Mouse (Mus musculus): ENCODE results near the gene Sstr3. TPM values are rescaled to one million over a fixed set of nuclear protein-coding genes. Genes with fewer than 3 reads are reported as not detected.

The Sstr3 gene
- polyA plus RNA-seq, 1 experiment from 2014 or later: 0.10 TPM

DNA sequence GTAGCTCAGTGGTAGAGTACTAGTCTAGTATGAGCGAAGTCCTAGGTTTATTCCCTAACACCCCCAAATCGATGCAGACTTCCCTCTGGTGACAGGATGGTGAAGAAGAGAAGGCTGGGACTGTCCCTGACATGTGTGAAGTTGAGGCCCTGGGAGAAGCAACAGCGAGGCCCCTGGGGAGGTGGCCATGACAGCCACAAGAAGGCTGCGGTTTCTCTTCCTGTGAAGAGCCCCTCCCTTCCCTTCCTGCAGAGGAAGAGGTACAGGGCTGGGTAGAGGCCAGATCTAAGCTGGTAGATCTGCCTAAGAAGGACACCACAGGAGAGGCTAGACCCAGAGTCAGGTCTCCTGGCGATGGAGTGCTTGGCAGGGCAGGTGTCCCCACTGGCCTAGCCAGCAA lies 19.5 kb upstream of the Sstr3 start:
- no peak for TF ChIP-seq CTCF (IDR thresholded peaks at IDR 0.05; ENCODE audit: low read depth)
- Histone ChIP-seq H3K27me3 (replicated peaks; ENCODE audit: control insufficient read depth, insufficient read depth, low read length) (no peaks in the 10 kb centered on the region), H3K36me3 (ENCODE audit: control insufficient read depth, insufficient read depth) (no peaks in the 10 kb centered on the region), H3K9ac (ENCODE audit: low read depth, low read length) (no peak overlapping the region), H3K4me3 (ENCODE audit: low read depth, low read length) (no peak overlapping the region), H3K4me2 (replicated peaks; ENCODE audit: low read depth) (no peak overlapping the region), H3K4me1 (replicated peaks; ENCODE audit: control insufficient read depth, insufficient read depth, low read length) (no peaks in the 10 kb centered on the region), H3K9me3 (ENCODE audit: control insufficient read depth) (no peaks in the 10 kb centered on the region), H3K27ac (ENCODE audit: low read depth, low read length) (no peak overlapping the region)
- no peak for ATAC-seq
- WGBS: 61% methylated on average over 5 of the region's 5 CpGs

DNA sequence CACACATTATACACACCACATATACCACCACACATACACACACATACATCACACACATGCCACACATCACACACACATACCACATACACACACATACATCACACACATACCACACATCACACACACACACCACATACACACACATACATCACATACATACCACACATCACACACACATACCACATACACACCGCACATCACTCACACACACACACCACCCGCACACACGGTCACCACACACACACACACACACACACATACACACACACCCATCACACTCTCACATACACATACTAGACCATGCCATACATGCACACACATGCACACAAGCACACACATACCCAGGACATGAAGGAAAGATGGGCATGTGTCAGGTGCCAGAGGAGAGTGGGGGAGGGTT lies 18.9 kb upstream of the Sstr3 start:
- Histone ChIP-seq H3K4me3 (ENCODE audit: low read depth, low read length) (no peak overlapping the region), H3K36me3 (ENCODE audit: control insufficient read depth, insufficient read depth) (no peaks in the 10 kb centered on the region), H3K4me2 (replicated peaks; ENCODE audit: low read depth) (no peak overlapping the region), H3K4me1 (replicated peaks; ENCODE audit: control insufficient read depth, insufficient read depth, low read length) (no peaks in the 10 kb centered on the region), H3K27me3 (replicated peaks; ENCODE audit: control insufficient read depth, insufficient read depth, low read length) (no peaks in the 10 kb centered on the region), H3K9ac (ENCODE audit: low read depth, low read length) (no peak overlapping the region), H3K27ac (ENCODE audit: low read depth, low read length) (no peak overlapping the region), H3K9me3 (ENCODE audit: control insufficient read depth) (no peaks in the 10 kb centered on the region)
- no peak for TF ChIP-seq CTCF (IDR thresholded peaks at IDR 0.05; ENCODE audit: low read depth)
- 94% methylated on average over 3 of the region's 3 CpGs for WGBS
- ATAC-seq: no peak

DNA sequence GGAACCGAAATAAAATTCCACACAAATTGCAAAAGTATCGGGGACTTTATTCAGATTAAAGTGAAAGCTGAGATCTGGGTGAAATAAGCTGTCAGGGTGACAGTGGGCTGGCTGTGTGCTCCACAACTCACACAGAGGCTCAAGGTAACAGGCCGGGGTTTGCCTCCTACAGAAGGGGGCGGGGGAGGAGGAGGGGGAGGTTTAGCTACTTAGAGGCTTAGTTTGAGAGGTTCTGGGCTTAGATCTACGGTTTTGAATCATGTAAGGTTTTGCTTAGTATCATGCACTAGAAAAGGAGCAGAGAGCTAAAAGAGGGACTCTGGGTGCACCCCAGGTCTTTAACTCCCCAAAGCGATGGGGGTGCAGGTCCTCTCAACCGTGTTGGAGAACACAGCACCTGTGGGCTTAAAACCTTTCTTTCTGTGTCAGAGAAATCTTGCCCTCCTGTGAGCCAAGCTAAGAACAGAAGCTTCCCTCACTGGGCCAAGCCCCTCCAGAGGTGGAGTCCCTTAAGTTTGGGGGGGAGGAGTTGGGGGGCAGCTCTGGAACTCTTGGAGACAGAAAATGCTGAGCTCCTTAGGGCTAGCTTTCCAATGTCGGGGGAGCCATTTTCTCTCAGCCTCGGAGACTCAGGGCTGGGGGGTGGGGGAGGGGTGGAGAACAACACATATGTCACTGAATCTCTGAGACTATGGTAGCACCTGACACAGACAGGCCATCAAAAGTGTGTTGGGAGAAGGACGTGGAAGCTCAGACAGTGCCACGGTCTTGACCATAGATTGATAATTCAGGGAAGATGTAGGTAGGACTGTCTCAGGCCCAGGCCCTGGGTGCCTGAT lies 14.9 kb upstream of the Sstr3 start:
- 66% methylated on average over 11 of the region's 11 CpGs for WGBS
- Histone ChIP-seq H3K9ac (ENCODE audit: low read depth, low read length) (no peak overlapping the region), H3K36me3 (ENCODE audit: control insufficient read depth, insufficient read depth) (no peaks in the 10 kb centered on the region), H3K27me3 (replicated peaks; ENCODE audit: control insufficient read depth, insufficient read depth, low read length) (no peaks in the 10 kb centered on the region), H3K9me3 (ENCODE audit: control insufficient read depth) (no peaks in the 10 kb centered on the region), H3K27ac (ENCODE audit: low read depth, low read length) (no peak overlapping the region), H3K4me3 (ENCODE audit: low read depth, low read length) (no peak overlapping the region), H3K4me1 (replicated peaks; ENCODE audit: control insufficient read depth, insufficient read depth, low read length) (no peaks in the 10 kb centered on the region), H3K4me2 (replicated peaks; ENCODE audit: low read depth) (no peak overlapping the region)
- no peak for TF ChIP-seq CTCF (IDR thresholded peaks at IDR 0.05; ENCODE audit: low read depth)
- no peak for ATAC-seq

GRCm38 (mm10) chr15:78557693-78558535 lies 13.4 kb upstream of the Sstr3 start:
- no peaks in the 10 kb centered on the region for H3K27me3 ChIP-seq (replicated peaks; ENCODE audit: control insufficient read depth, insufficient read depth, low read length)
- no peaks in the 10 kb centered on the region for H3K4me1 ChIP-seq (replicated peaks; ENCODE audit: control insufficient read depth, insufficient read depth, low read length)
- ATAC-seq: no peak
- no peak overlapping the region for H3K9ac ChIP-seq (ENCODE audit: low read depth, low read length)
- no peak overlapping the region for H3K4me3 ChIP-seq (ENCODE audit: low read depth, low read length)
- 60% methylated on average over 10 of the region's 10 CpGs for WGBS
- H3K27ac ChIP-seq (ENCODE audit: low read depth, low read length): no peak overlapping the region
- no peaks in the 10 kb centered on the region for H3K9me3 ChIP-seq (ENCODE audit: control insufficient read depth)
- no peak for TF ChIP-seq CTCF (IDR thresholded peaks at IDR 0.05; ENCODE audit: low read depth)
- H3K4me2 ChIP-seq (replicated peaks; ENCODE audit: low read depth): no peak overlapping the region
- no peaks in the 10 kb centered on the region for H3K36me3 ChIP-seq (ENCODE audit: control insufficient read depth, insufficient read depth)

- WGBS: 63% methylated on average over 25 of the region's 25 CpGs
- H3K4me3 ChIP-seq (ENCODE audit: low read depth, low read length): no peak overlapping the region
- peak; percentile 37 for TF ChIP-seq CTCF (IDR thresholded peaks at IDR 0.05; ENCODE audit: low read depth)
- no peak for ATAC-seq
- no peaks in the 10 kb centered on the region for H3K27me3 ChIP-seq (replicated peaks; ENCODE audit: control insufficient read depth, insufficient read depth, low read length)
- no peaks in the 10 kb centered on the region for H3K4me1 ChIP-seq (replicated peaks; ENCODE audit: control insufficient read depth, insufficient read depth, low read length)
- H3K4me2 ChIP-seq (replicated peaks; ENCODE audit: low read depth): no peak overlapping the region
- no peak overlapping the region for H3K9ac ChIP-seq (ENCODE audit: low read depth, low read length)
- no peaks in the 10 kb centered on the region for H3K36me3 ChIP-seq (ENCODE audit: control insufficient read depth, insufficient read depth)
- H3K9me3 ChIP-seq (ENCODE audit: control insufficient read depth): peaks cover 9% of the 10 kb centered on the region; the same call in 1 of the 2 replicates
- no peak overlapping the region for H3K27ac ChIP-seq (ENCODE audit: low read depth, low read length)
These were observed 10.2 kb upstream of the Sstr3 start for GRCm38 (mm10) chr15:78554545-78555313.

All from intestine, postnatal 0 days (tissue).